Comparison of ENCODE assay signal across 30 mouse cellular contexts in the genomic region with DNA sequence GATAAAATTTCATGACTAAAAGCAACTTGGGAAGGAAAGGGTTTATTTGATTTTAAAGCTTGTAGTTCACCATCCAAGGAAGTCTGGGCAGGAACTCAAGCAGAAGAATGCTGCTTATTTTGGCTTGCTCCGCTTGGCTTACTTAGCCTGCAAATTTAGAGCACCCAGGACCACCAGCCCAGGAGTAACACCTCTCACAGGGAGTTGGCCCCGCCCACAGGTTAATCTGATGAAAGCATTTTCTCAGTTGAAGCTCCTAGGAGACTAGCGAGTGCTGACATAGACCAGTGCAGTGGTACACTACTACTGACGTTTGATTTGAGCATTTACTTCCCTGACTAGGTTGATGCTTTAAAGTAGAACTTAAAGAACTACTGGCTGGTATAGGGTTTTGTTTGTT. TPM values are rescaled to one million over a fixed set of nuclear protein-coding genes. Genes with fewer than 3 reads are reported as not detected.
DNase-seq lines count a peak whose midpoint lies in the region; ATAC-seq lines count a peak whose summit lies in the region.
"Had no signal": no experiment of that assay in that cellular context is flagged by ENCODE, and none has a peak within 500 bp of the region (broad histone marks: within the 10 kb centered on the region; RNA-seq: fewer than 3 reads in every experiment).

No protein-coding gene starts in this region.

- no peaks in the 10 kb centered on the region for H3K9me3 ChIP-seq in heart, embryonic 13.5 days
- no peaks in the 10 kb centered on the region for H3K9me3 ChIP-seq in heart, embryonic 10.5 days
- H3K9me3 ChIP-seq in forebrain, embryonic 13.5 days (replicated peaks) = no peaks in the 10 kb centered on the region
- H3K9me3 ChIP-seq: embryonic facial prominence, embryonic 13.5 days; forebrain, embryonic 10.5 days; hindbrain, embryonic 10.5 days; hindbrain, embryonic 15.5 days; midbrain, embryonic 10.5 days; midbrain, embryonic 15.5 days; neural tube, embryonic 15.5 days had no signal

- H3K9ac ChIP-seq in heart, embryonic 13.5 days = no peak overlapping the region
- no peak overlapping the region for H3K9ac ChIP-seq in forebrain, embryonic 13.5 days
- H3K9ac ChIP-seq: embryonic facial prominence, embryonic 13.5 days; hindbrain, embryonic 15.5 days; liver, embryonic 14.5 days; midbrain, embryonic 15.5 days; neural tube, embryonic 15.5 days had no signal

- no peak overlapping the region for H3K4me2 ChIP-seq in heart, embryonic 13.5 days
- H3K4me2 ChIP-seq in forebrain, embryonic 13.5 days = no peak overlapping the region
- H3K4me2 ChIP-seq: embryonic facial prominence, embryonic 13.5 days; hindbrain, embryonic 15.5 days; midbrain, embryonic 15.5 days; neural tube, embryonic 15.5 days had no signal

- peaks cover 69% of the 10 kb centered on the region for H3K36me3 ChIP-seq in heart, embryonic 13.5 days
- H3K36me3 ChIP-seq in heart, embryonic 10.5 days = peaks cover 63% of the 10 kb centered on the region
- H3K36me3 ChIP-seq in forebrain, embryonic 13.5 days (ENCODE audit: poor library complexity, severe bottlenecking) = peaks cover 62% of the 10 kb centered on the region

- H3K4me1 ChIP-seq in heart, embryonic 13.5 days = peaks cover 45% of the 10 kb centered on the region
- H3K4me1 ChIP-seq in heart, embryonic 10.5 days = peaks cover 17% of the 10 kb centered on the region
- H3K4me1 ChIP-seq in forebrain, embryonic 13.5 days = no peaks in the 10 kb centered on the region
- H3K4me1 ChIP-seq: embryonic facial prominence, embryonic 13.5 days; forebrain, embryonic 10.5 days; hindbrain, embryonic 10.5 days; hindbrain, embryonic 15.5 days; midbrain, embryonic 10.5 days; midbrain, embryonic 15.5 days; neural tube, embryonic 15.5 days had no signal

- no peak overlapping the region for H3K4me3 ChIP-seq in heart, embryonic 13.5 days
- no peak overlapping the region for H3K4me3 ChIP-seq in heart, embryonic 10.5 days
- no peak overlapping the region for H3K4me3 ChIP-seq in forebrain, embryonic 13.5 days
- H3K4me3 ChIP-seq: embryonic facial prominence, embryonic 13.5 days; forebrain, embryonic 10.5 days; gastrocnemius, adult 2 months; hindbrain, embryonic 10.5 days; hindbrain, embryonic 15.5 days; midbrain, embryonic 10.5 days; midbrain, embryonic 15.5 days; neural tube, embryonic 15.5 days had no signal

- H3K27ac ChIP-seq in heart, embryonic 13.5 days (replicated peaks) = peak overlapping the region; percentile 53
- H3K27ac ChIP-seq in heart, embryonic 10.5 days = no peak overlapping the region
- H3K27ac ChIP-seq in forebrain, embryonic 13.5 days = no peak overlapping the region
- H3K27ac ChIP-seq: embryonic facial prominence, embryonic 13.5 days; forebrain, embryonic 10.5 days; gastrocnemius, adult 2 months; hindbrain, embryonic 10.5 days; hindbrain, embryonic 15.5 days; liver, embryonic 14.5 days; midbrain, embryonic 10.5 days; midbrain, embryonic 15.5 days; neural tube, embryonic 15.5 days had no signal

- no peaks in the 10 kb centered on the region for H3K27me3 ChIP-seq in heart, embryonic 13.5 days (replicated peaks)
- no peaks in the 10 kb centered on the region for H3K27me3 ChIP-seq in heart, embryonic 10.5 days (ENCODE audit: insufficient read depth, poor library complexity, severe bottlenecking)
- H3K27me3 ChIP-seq in forebrain, embryonic 13.5 days = no peaks in the 10 kb centered on the region
- H3K27me3 ChIP-seq: embryonic facial prominence, embryonic 13.5 days; hindbrain, embryonic 15.5 days; midbrain, embryonic 15.5 days; neural tube, embryonic 15.5 days; Patski had no signal

- WGBS in heart, embryonic 13.5 days = 40% methylated on average over 4 of the region's 4 CpGs
- 50% methylated on average over 4 of the region's 4 CpGs for WGBS in heart, embryonic 10.5 days
- 72% methylated on average over 4 of the region's 4 CpGs for WGBS in forebrain, embryonic 13.5 days

- ATAC-seq in heart, embryonic 13.5 days (ENCODE audit: extremely low read depth, insufficient number of reproducible peaks, low FRiP score, low TSS enrichment) = no peak
- no peak for ATAC-seq in forebrain, embryonic 13.5 days
- ATAC-seq: forebrain, embryonic 16.5 days; inflammation-experienced regulatory T-cells, adult 6 months; midbrain, embryonic 15.5 days; Patski had no signal

- DNase-seq in heart, embryonic 10.5 days (ENCODE audit: low spot score) = no peak
- DNase-seq in kidney, postnatal 10 days = peak; percentile 35
- no peak for DNase-seq in kidney, postnatal 14 days
- DNase-seq in ES-CJ7 (ENCODE audit: low read depth, low spot score) (peak; percentile 40), ZHBTc4 (ENCODE audit: low read depth, low spot score) (peak; percentile 54)
- DNase-seq: adrenal gland, postnatal 36 days; cerebellum, adult 18-20 months; cerebellum, postnatal 10 days; gastrocnemius, adult 2 months; gastrocnemius, postnatal 36 days; kidney, adult 11 months; layer of hippocampus, postnatal 36 days; left cerebral cortex, postnatal 4 days; lung, adult 2 months; retina, postnatal 1 day; right cerebral cortex, postnatal 14 days; thymus, postnatal 14 days had no signal

RNA-seq across cellular contexts. Expression of gene Hnrnpr, which starts 26.4 kb away (rescaled TPM):
- polyA plus RNA-seq in heart, embryonic 13.5 days (2015; fragmentation: Nextera tagmentation; extraction: Ambion mirVana) = 109 and 116 TPM in 2 replicates
- polyA plus RNA-seq in heart, embryonic 10.5 days (2016; fragmentation: Nextera tagmentation; extraction: Ambion mirVana) = 126 and 148 TPM in 2 replicates
- 273 and 295 TPM in 2 replicates for polyA plus RNA-seq in forebrain, embryonic 13.5 days (2015; fragmentation: Nextera tagmentation; extraction: Ambion mirVana)

RNA-seq across cellular contexts. Expression of gene Zfp46, which starts 52.6 kb away (rescaled TPM):
- 18.3 and 19.7 TPM in 2 replicates for polyA plus RNA-seq in heart, embryonic 13.5 days (2015; fragmentation: Nextera tagmentation; extraction: Ambion mirVana)
- polyA plus RNA-seq in heart, embryonic 10.5 days (2016; fragmentation: Nextera tagmentation; extraction: Ambion mirVana) = 14.6 and 18.7 TPM in 2 replicates
- 30.7 and 32.9 TPM in 2 replicates for polyA plus RNA-seq in forebrain, embryonic 13.5 days (2015; fragmentation: Nextera tagmentation; extraction: Ambion mirVana)

Comparison
In these comparisons a context has a peak if more than half of its experiments do, and no peak if none do; other contexts are left out.
1. DNase-seq: peak in kidney, postnatal 10 days (single experiment), ES-CJ7 (single experiment) and ZHBTc4 (single experiment); none in heart, embryonic 10.5 days (single experiment) and kidney, postnatal 14 days (single experiment).